Mouse (Mus musculus) regulatory T cell (primary cell): ENCODE data around the gene Tmem183a.

ENCODE experiments used
- in situ Hi-C: fragments of 300-600 bp; cut with MboI, MseI; formaldehyde crosslinking; loops from one replicate; pipeline ENCODE4 v1.15.1; 2025; ENCODE audit warnings: high pct_unique_total_duplicates

The Tmem183a gene

GRCm38 (mm10) chr1:134322591-134322990 lies 39.2 kb downstream of the Tmem183a start:
- in situ Hi-C loops = loop anchor here (10.0 kb wide), 1 partner anchor 278 kb away; no protein-coding TSS in a partner anchor

GRCm38 (mm10) chr1:134320691-134321301 lies 41.0 kb downstream of the Tmem183a start:
- in situ Hi-C loops = loop anchor here (10.0 kb wide), 1 partner anchor 276 kb away; no protein-coding TSS in a partner anchor

GRCm38 (mm10) chr1:134318261-134318660 lies 43.5 kb downstream of the Tmem183a start:
- in situ Hi-C loops = no loop called here

GRCm38 (mm10) chr1:134316361-134316760 lies 45.4 kb downstream of the Tmem183a start:
- in situ Hi-C loops = no loop called here

GRCm38 (mm10) chr1:134315181-134315580 lies 46.6 kb downstream of the Tmem183a start:
- in situ Hi-C loops = no loop called here

- in situ Hi-C loops = no loop called here
Measured at GRCm38 (mm10) chr1:134311760-134312159, 50.0 kb downstream of the Tmem183a start.

- in situ Hi-C loops = no loop called here
Measured at GRCm38 (mm10) chr1:134310729-134311128, 51.0 kb downstream of the Tmem183a start.

GRCm38 (mm10) chr1:134310291-134310690 lies 51.5 kb downstream of the Tmem183a start:
- in situ Hi-C loops = no loop called here

GRCm38 (mm10) chr1:134307409-134307808 lies 54.4 kb downstream of the Tmem183a start:
- in situ Hi-C loops = loop anchor here (10.0 kb wide), 1 partner anchor 1747 kb away; the partner anchor contains the start of genes Ascl5 and Cacna1s

GRCm38 (mm10) chr1:134304940-134305339 lies 56.8 kb downstream of the Tmem183a start:
- in situ Hi-C loops = loop anchor here (10.0 kb wide), 1 partner anchor 1750 kb away; the partner anchor contains the start of genes Ascl5 and Cacna1s

- in situ Hi-C loops = loop anchor here (10.0 kb wide), 1 partner anchor 1752 kb away; the partner anchor contains the start of genes Ascl5 and Cacna1s
Measured at GRCm38 (mm10) chr1:134302568-134303238, 59.1 kb downstream of the Tmem183a start.

- in situ Hi-C loops = loop anchor here (10.0 kb wide), 2 partner anchors 254 to 744 kb away; no protein-coding TSS in a partner anchor
Measured at GRCm38 (mm10) chr1:134298636-134299411, 63.0 kb downstream of the Tmem183a start.

GRCm38 (mm10) chr1:134297265-134297664 lies 64.5 kb downstream of the Tmem183a start:
- in situ Hi-C loops = loop anchor here (10.0 kb wide), 2 partner anchors 252 to 742 kb away; no protein-coding TSS in a partner anchor
